Mouse (Mus musculus) regulatory T cell (primary cell): Measurements from ENCODE around the gene Anp32e.

Experiments
- in situ Hi-C: fragments of 300-600 bp; cut with MboI, MseI; formaldehyde crosslinking; loops from one replicate; pipeline ENCODE4 v1.15.1; 2025; ENCODE audit warnings: high pct_unique_total_duplicates

The Anp32e gene

GRCm38 (mm10) chr3:95938835-95939234, 9.8 kb downstream of the Anp32e start:
- in situ Hi-C loops: no loop called here

GRCm38 (mm10) chr3:95942749-95943148, 13.7 kb downstream of the Anp32e start:
- in situ Hi-C loops: no loop called here

GRCm38 (mm10) chr3:95943226-95943625, 14.2 kb downstream of the Anp32e start:
- in situ Hi-C loops: no loop called here

- in situ Hi-C loops: no loop called here
Observed at GRCm38 (mm10) chr3:95944742-95945141, 15.7 kb downstream of the Anp32e start.

GRCm38 (mm10) chr3:95945731-95946240, 16.7 kb downstream of the Anp32e start:
- in situ Hi-C loops: no loop called here

GRCm38 (mm10) chr3:95948325-95948724, 19.3 kb downstream of the Anp32e start:
- in situ Hi-C loops: no loop called here

GRCm38 (mm10) chr3:95950763-95951551, 21.9 kb downstream of the Anp32e start:
- in situ Hi-C loops: loop anchor here (5.0 kb wide), 1 partner anchor 84 kb away; no protein-coding TSS in a partner anchor

- in situ Hi-C loops: loop anchor here (5.0 kb wide), 1 partner anchor 84 kb away; no protein-coding TSS in a partner anchor
Observed at GRCm38 (mm10) chr3:95951566-95951965, 22.5 kb downstream of the Anp32e start.

- in situ Hi-C loops: loop anchor here (5.0 kb wide), 1 partner anchor 86 kb away; no protein-coding TSS in a partner anchor
Observed at GRCm38 (mm10) chr3:95953023-95953422, 24.0 kb downstream of the Anp32e start.

GRCm38 (mm10) chr3:95953522-95953921, 24.5 kb downstream of the Anp32e start:
- in situ Hi-C loops: loop anchor here (5.0 kb wide), 1 partner anchor 86 kb away; no protein-coding TSS in a partner anchor

- in situ Hi-C loops: loop anchor here (5.0 kb wide), 1 partner anchor 87 kb away; no protein-coding TSS in a partner anchor
Observed at GRCm38 (mm10) chr3:95954648-95955173, 25.7 kb downstream of the Anp32e start.

- in situ Hi-C loops: no loop called here
Observed at GRCm38 (mm10) chr3:95955318-95955717, 26.3 kb downstream of the Anp32e start.

- in situ Hi-C loops: no loop called here
Observed at GRCm38 (mm10) chr3:95957359-95958148, 28.5 kb downstream of the Anp32e start.

- in situ Hi-C loops: no loop called here
Observed at GRCm38 (mm10) chr3:95959082-95959481, 30.0 kb downstream of the Anp32e start.

- in situ Hi-C loops: loop anchor here (5.0 kb wide), 1 partner anchor 82 kb away; no protein-coding TSS in a partner anchor
Observed at GRCm38 (mm10) chr3:95959807-95960206, 30.8 kb downstream of the Anp32e start.

GRCm38 (mm10) chr3:95962182-95962581, 33.1 kb downstream of the Anp32e start:
- in situ Hi-C loops: loop anchor here (5.0 kb wide), 1 partner anchor 80 kb away; no protein-coding TSS in a partner anchor

GRCm38 (mm10) chr3:95963230-95963629, 34.2 kb downstream of the Anp32e start:
- in situ Hi-C loops: loop anchor here (5.0 kb wide), 1 partner anchor 79 kb away; no protein-coding TSS in a partner anchor

GRCm38 (mm10) chr3:95963681-95964080, 34.6 kb downstream of the Anp32e start:
- in situ Hi-C loops: loop anchor here (5.0 kb wide), 1 partner anchor 79 kb away; no protein-coding TSS in a partner anchor

- in situ Hi-C loops: no loop called here
Observed at GRCm38 (mm10) chr3:95965518-95966451, 36.7 kb downstream of the Anp32e start.

GRCm38 (mm10) chr3:95969277-95969676, 40.2 kb downstream of the Anp32e start:
- in situ Hi-C loops: no loop called here
